ENCODE assay signal across 13 mouse cellular contexts in the genomic region with DNA sequence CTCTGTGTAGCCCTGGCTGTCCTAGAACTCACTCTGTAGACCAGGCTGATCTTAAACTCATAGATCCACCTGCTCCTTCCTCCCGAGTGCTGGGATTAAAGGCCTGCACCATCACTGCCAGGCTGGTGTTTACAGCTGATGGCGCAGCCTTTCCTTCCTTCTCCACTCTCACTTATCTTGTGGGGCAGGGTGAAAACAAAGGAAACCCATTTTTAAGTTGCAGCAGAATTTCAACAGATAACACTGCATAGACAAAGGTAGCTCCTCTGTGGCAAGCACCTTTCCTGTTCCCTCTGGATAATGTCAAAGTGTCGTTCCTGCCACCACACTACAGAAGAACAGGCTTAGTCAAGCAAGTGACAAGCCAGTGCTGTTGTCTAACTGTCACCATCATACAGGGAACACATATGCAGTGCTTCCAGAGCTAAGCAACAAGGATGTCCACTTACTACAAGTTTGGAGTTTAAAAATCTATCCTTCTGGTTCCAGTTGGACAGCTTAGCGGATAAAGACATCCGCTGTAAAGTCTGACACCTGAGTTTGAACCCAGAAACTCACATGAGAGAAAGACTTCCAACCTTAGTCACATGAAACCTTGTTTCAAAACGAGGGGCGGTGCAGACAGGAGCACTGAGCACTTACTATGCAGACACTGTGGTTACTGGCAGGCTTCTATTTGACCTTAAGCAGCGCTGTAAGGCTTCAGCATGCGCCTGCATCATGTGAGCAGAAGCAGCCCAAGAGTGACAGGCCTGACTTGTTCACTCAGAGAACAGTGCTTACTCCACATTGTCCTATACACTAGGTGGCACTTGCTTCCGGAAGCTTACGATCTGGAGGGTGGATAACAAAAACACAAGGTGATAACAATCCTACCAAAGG. TPM values are rescaled to one million over a fixed set of nuclear protein-coding genes. Genes with fewer than 3 reads are reported as not detected.
DNase-seq lines count a peak whose midpoint lies in the region; ATAC-seq lines count a peak whose summit lies in the region.
"Had no signal": no experiment of that assay in that cellular context is flagged by ENCODE, and none has a peak within 500 bp of the region (broad histone marks: within the 10 kb centered on the region; RNA-seq: fewer than 3 reads in every experiment).

No protein-coding gene starts in this region.

- peaks cover 38% of the 10 kb centered on the region for H3K36me3 ChIP-seq in heart, embryonic 13.5 days
- H3K36me3 ChIP-seq in liver, embryonic 12.5 days: peaks cover 36% of the 10 kb centered on the region
- peaks cover 27% of the 10 kb centered on the region for H3K36me3 ChIP-seq in forebrain, embryonic 14.5 days (ENCODE audit: control insufficient read depth, insufficient read depth, low read length)
- H3K36me3 ChIP-seq in embryonic facial prominence, embryonic 10.5 days (replicated peaks): peaks cover 44% of the 10 kb centered on the region

- DNase-seq in heart, adult 9 months (ENCODE audit: low spot score in 2 of 2): no peak
- peak; percentile 26 for DNase-seq in testis, postnatal 14 days (ENCODE audit: low spot score)
- no peak for DNase-seq in testis, postnatal 10 days (ENCODE audit: low spot score)
- no peak for DNase-seq in adrenal gland, adult 2 months
- DNase-seq in forebrain, embryonic 14.5 days (ENCODE audit: low spot score): no peak
- no peak for DNase-seq in embryonic facial prominence, embryonic 10.5 days (ENCODE audit: low spot score)
- DNase-seq: B cell, adult 2 months; cerebellum, postnatal 14 days; thymus, adult 2 months had no signal

- no peak for ATAC-seq in heart, embryonic 13.5 days (ENCODE audit: extremely low read depth, insufficient number of reproducible peaks, low FRiP score, low TSS enrichment)
- ATAC-seq in liver, embryonic 12.5 days: 0 out of 2 replicates have a peak, but pooled peaks have one; percentile 40
- no peak for ATAC-seq in forebrain, embryonic 14.5 days

- peak overlapping the region; percentile 65 for H3K27ac ChIP-seq in heart, embryonic 13.5 days (replicated peaks)
- 0 out of 2 replicates have a peak overlapping the region, but pooled peaks have one; percentile 52 for H3K27ac ChIP-seq in liver, embryonic 12.5 days
- no peak overlapping the region for H3K27ac ChIP-seq in forebrain, embryonic 14.5 days (ENCODE audit: low read depth, low read length)
- no peak overlapping the region for H3K27ac ChIP-seq in embryonic facial prominence, embryonic 10.5 days (replicated peaks)
- H3K27ac ChIP-seq: embryonic facial prominence, embryonic 15.5 days; midbrain, embryonic 12.5 days had no signal

- H3K27me3 ChIP-seq in heart, embryonic 13.5 days (replicated peaks): no peaks in the 10 kb centered on the region
- H3K27me3 ChIP-seq in liver, embryonic 12.5 days (replicated peaks): no peaks in the 10 kb centered on the region
- H3K27me3 ChIP-seq in forebrain, embryonic 14.5 days (replicated peaks; ENCODE audit: control insufficient read depth, insufficient read depth, low read length): no peaks in the 10 kb centered on the region
- no peaks in the 10 kb centered on the region for H3K27me3 ChIP-seq in embryonic facial prominence, embryonic 10.5 days (replicated peaks; ENCODE audit: low read depth, poor library complexity, severe bottlenecking)
- H3K27me3 ChIP-seq: embryonic facial prominence, embryonic 15.5 days; midbrain, embryonic 12.5 days had no signal

- H3K4me1 ChIP-seq in heart, embryonic 13.5 days: peaks cover 40% of the 10 kb centered on the region
- H3K4me1 ChIP-seq in liver, embryonic 12.5 days: peaks cover 37% of the 10 kb centered on the region
- no peaks in the 10 kb centered on the region for H3K4me1 ChIP-seq in forebrain, embryonic 14.5 days (ENCODE audit: control insufficient read depth, insufficient read depth, low read length)
- no peaks in the 10 kb centered on the region for H3K4me1 ChIP-seq in embryonic facial prominence, embryonic 10.5 days
- H3K4me1 ChIP-seq: embryonic facial prominence, embryonic 15.5 days; midbrain, embryonic 12.5 days had no signal

- 0 out of 2 replicates have a peak overlapping the region, but pooled peaks have one; percentile 28 for H3K9ac ChIP-seq in heart, embryonic 13.5 days
- no peak overlapping the region for H3K9ac ChIP-seq in liver, embryonic 12.5 days
- no peak overlapping the region for H3K9ac ChIP-seq in forebrain, embryonic 14.5 days (ENCODE audit: low read length)
- H3K9ac ChIP-seq: embryonic facial prominence, embryonic 15.5 days; midbrain, embryonic 12.5 days had no signal

- H3K4me2 ChIP-seq in heart, embryonic 13.5 days: peak overlapping the region; percentile 2; the same call in 1 of the 2 replicates
- H3K4me2 ChIP-seq in liver, embryonic 12.5 days: no peak overlapping the region
- H3K4me2 ChIP-seq in forebrain, embryonic 14.5 days (ENCODE audit: low read length): no peak overlapping the region
- H3K4me2 ChIP-seq: embryonic facial prominence, embryonic 15.5 days; midbrain, embryonic 12.5 days had no signal

- H3K4me3 ChIP-seq in heart, embryonic 13.5 days: no peak overlapping the region
- H3K4me3 ChIP-seq in liver, embryonic 12.5 days: no peak overlapping the region
- H3K4me3 ChIP-seq in forebrain, embryonic 14.5 days (ENCODE audit: low read depth, low read length): no peak overlapping the region
- no peak overlapping the region for H3K4me3 ChIP-seq in embryonic facial prominence, embryonic 10.5 days
- H3K4me3 ChIP-seq: embryonic facial prominence, embryonic 15.5 days; midbrain, embryonic 12.5 days had no signal

- no peaks in the 10 kb centered on the region for H3K9me3 ChIP-seq in heart, embryonic 13.5 days
- no peaks in the 10 kb centered on the region for H3K9me3 ChIP-seq in liver, embryonic 12.5 days (replicated peaks)
- H3K9me3 ChIP-seq in forebrain, embryonic 14.5 days (replicated peaks; ENCODE audit: control insufficient read depth, low read length): no peaks in the 10 kb centered on the region
- no peaks in the 10 kb centered on the region for H3K9me3 ChIP-seq in embryonic facial prominence, embryonic 10.5 days
- H3K9me3 ChIP-seq: embryonic facial prominence, embryonic 15.5 days; midbrain, embryonic 12.5 days had no signal

- 44% methylated on average over 11 of the region's 11 CpGs for WGBS in heart, embryonic 13.5 days
- WGBS in liver, embryonic 12.5 days (ENCODE audit: insufficient replicate concordance): 62% methylated on average over 11 of the region's 11 CpGs
- 89% methylated on average over 11 of the region's 11 CpGs for WGBS in forebrain, embryonic 14.5 days
- WGBS in embryonic facial prominence, embryonic 10.5 days: 90% methylated on average over 11 of the region's 11 CpGs

RNA-seq across cellular contexts. Expression of a gene that starts 10.6 kb away (rescaled TPM):
- polyA plus RNA-seq in heart, embryonic 13.5 days (2015; fragmentation: Nextera tagmentation; extraction: Ambion mirVana): 50.5 and 57.0 TPM in 2 replicates
- 21.0 and 21.7 TPM in 2 replicates for polyA plus RNA-seq in liver, embryonic 12.5 days (2016; fragmentation: Nextera tagmentation; extraction: Ambion mirVana)
- 10 to 100 TPM; 52.7 to 58.0 TPM for total RNA-seq in adrenal gland, adult 2 months (2021)
- 14.6 and 15.6 TPM in 2 replicates for polyA plus RNA-seq in adrenal gland, adult 2 months (2012; rRNA removed)
- polyA plus RNA-seq in forebrain, embryonic 14.5 days (2014; fragmentation: Nextera tagmentation; extraction: Ambion mirVana): 176 and 191 TPM in 2 replicates
- 53.5 and 58.7 TPM in 2 replicates for polyA plus RNA-seq in embryonic facial prominence, embryonic 10.5 days (2016; fragmentation: Nextera tagmentation; extraction: Ambion mirVana)

RNA-seq across cellular contexts. Expression of a gene that starts 30.8 kb away (rescaled TPM):
- polyA plus RNA-seq in heart, embryonic 13.5 days (2015; fragmentation: Nextera tagmentation; extraction: Ambion mirVana): 30.1 and 32.8 TPM in 2 replicates
- polyA plus RNA-seq in liver, embryonic 12.5 days (2016; fragmentation: Nextera tagmentation; extraction: Ambion mirVana): 30.7 and 32.6 TPM in 2 replicates
- 10 to 100 TPM; 41.1 to 52.4 TPM for total RNA-seq in adrenal gland, adult 2 months (2021)
- 25.1 and 29.4 TPM in 2 replicates for polyA plus RNA-seq in adrenal gland, adult 2 months (2012; rRNA removed)
- polyA plus RNA-seq in forebrain, embryonic 14.5 days (2014; fragmentation: Nextera tagmentation; extraction: Ambion mirVana): 101 and 120 TPM in 2 replicates
- 80.3 and 81.8 TPM in 2 replicates for polyA plus RNA-seq in embryonic facial prominence, embryonic 10.5 days (2016; fragmentation: Nextera tagmentation; extraction: Ambion mirVana)

RNA-seq across cellular contexts. Expression of a gene that starts 48.6 kb away (rescaled TPM):
- polyA plus RNA-seq in heart, embryonic 13.5 days (2015; fragmentation: Nextera tagmentation; extraction: Ambion mirVana): 34.8 and 35.6 TPM in 2 replicates
- polyA plus RNA-seq in liver, embryonic 12.5 days (2016; fragmentation: Nextera tagmentation; extraction: Ambion mirVana): 22.6 and 25.8 TPM in 2 replicates
- 10 to 100 TPM; 27.7 to 35.4 TPM for total RNA-seq in adrenal gland, adult 2 months (2021)
- polyA plus RNA-seq in adrenal gland, adult 2 months (2012; rRNA removed): 10.9 and 13.2 TPM in 2 replicates
- 44.2 and 47.1 TPM in 2 replicates for polyA plus RNA-seq in forebrain, embryonic 14.5 days (2014; fragmentation: Nextera tagmentation; extraction: Ambion mirVana)
- 31.0 and 32.1 TPM in 2 replicates for polyA plus RNA-seq in embryonic facial prominence, embryonic 10.5 days (2016; fragmentation: Nextera tagmentation; extraction: Ambion mirVana)

Comparison
In these comparisons a context has a peak if more than half of its experiments do, and no peak if none do; other contexts are left out.
1. H3K27ac ChIP-seq: peak in heart, embryonic 13.5 days (single experiment) and liver, embryonic 12.5 days (single experiment); none in forebrain, embryonic 14.5 days (single experiment) and embryonic facial prominence, embryonic 10.5 days (single experiment).